Mouse (Mus musculus) telencephalon, adult 2 months (tissue): ENCODE measurements at regions not wholly inside any gene's neighbourhood (a gene's known extent, or its start where the extent isn't known, plus 50 kb on each side); places are given as distances from the start of the nearest gene placed in this dataset.

ENCODE experiments used
- DNase-seq: peaks from one replicate; pipeline ENCODE4 v3.0.0-alpha.2; 2011; ENCODE audit warnings: low read depth, low spot score

DNA sequence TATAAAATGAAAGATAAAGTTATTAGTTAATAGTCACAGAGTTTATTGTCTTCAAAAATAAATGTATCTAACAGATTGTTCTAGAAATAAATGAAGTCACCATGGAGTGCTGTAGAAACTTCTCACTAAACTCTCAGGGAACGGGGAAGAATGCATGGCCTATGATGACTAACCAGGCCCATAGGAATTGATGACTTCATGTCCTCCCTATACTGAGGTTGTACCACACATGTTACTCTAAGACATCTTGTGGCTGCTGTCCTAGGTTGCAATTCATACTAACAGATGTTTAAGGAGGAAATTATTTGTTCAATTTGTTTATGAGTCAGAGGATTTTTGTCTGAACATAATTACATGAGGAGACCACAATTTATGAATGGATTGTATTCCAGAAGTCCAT, 459.4 kb downstream of the Pros1 start:
- DNase-seq: no peak

DNA sequence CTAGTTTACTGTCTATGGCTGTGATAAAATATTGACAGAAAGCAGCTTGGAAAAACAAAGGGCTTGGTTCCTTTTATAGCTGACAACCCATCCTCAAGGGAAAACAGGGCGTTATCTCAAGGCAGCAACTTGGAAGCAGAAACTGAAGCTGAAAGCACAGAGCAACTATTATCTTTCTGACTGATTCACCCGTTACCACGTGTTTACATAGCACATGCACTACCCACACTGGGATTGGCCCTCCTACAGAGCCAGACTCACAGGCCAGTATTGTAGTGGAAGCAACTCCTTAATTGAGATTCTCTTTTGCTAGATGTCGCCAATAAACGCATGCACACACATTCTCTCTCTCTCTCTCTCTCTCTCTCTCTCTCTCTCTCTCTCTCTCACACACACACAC, 465.5 kb downstream of the Pros1 start:
- no peak for DNase-seq

GRCm38 (mm10) chr16:63351511-63352125, 497.5 kb downstream of the Pros1 start:
- no peak for DNase-seq

DNA sequence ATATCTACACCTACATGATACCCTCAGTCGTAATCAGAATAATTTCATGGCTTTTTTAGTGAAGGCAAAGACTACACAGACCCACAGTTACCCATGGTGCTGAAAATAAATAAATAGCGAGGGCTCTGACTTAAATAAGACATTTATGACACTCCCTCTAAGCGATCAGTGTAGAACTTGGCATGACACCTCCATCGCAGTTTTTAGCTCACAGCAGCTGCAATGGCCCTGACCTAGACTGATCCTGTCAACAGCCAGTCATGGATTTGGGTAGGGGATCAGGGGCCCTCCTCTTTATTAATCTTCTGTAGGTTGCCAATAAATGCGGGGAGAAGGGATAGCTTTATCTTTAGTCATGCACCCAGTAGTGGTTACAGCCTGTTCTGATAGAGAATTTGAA, 494.1 kb downstream of the Epha3 start:
- no peak for DNase-seq

- no peak for DNase-seq
Observed at GRCm38 (mm10) chr16:63371275-63371674, 492.7 kb downstream of the Epha3 start.

DNA sequence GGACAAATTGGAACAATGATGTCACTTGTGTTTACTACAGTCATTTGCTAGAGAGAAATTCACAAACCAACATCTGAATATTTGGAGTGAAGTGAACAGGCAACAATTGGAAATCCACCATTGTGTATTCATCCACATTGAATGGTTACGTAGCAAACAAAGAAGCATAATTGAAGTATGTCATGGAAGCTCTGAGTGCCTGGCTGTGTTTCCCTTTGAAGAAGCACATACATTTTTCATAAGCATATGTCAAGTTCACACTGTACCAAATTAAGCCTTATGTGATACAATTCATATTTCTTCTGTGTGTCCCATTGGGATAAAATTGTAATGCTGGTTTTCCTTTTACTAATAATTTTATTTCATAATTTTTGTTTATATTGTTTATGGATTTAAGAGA, 459.0 kb downstream of the Epha3 start:
- DNase-seq: no peak

DNA sequence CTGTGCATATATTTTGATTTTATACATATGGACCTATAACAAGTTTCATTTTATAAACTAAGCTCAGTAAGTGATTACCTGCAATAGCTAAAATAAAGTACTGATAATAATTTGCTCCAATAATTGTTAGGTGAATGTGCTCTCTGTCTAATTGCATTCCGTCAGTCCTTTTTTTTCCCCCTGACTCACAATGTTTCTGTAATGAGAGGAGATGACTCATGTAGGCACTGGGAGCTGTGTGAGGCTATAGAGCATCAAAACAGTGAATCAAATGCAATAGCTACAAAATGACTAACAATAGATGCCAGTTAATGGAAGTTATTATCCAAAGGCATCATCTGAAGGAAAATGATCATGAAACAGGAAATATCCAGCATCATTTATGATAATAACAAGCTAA, 451.3 kb downstream of the Epha3 start:
- no peak for DNase-seq

DNA sequence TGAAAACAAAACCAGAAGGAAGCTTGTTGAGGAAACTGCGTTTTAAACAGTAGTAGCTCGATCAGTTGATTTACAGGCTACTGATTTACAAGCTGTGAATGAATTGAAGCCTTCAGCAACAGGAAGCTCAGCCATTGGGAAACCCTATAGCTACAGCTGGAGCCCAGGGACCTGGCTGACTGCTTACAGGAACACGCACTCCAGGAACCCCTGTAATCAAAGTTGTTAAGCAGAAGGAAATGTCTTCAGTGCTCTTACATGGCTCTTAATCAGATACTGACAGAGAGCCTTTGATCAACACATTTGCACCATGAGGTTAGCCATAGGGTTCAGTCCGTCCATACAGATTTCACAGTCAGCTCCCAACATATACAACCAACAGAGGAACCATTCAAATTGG, 411.7 kb downstream of the Epha3 start:
- no peak for DNase-seq

DNA sequence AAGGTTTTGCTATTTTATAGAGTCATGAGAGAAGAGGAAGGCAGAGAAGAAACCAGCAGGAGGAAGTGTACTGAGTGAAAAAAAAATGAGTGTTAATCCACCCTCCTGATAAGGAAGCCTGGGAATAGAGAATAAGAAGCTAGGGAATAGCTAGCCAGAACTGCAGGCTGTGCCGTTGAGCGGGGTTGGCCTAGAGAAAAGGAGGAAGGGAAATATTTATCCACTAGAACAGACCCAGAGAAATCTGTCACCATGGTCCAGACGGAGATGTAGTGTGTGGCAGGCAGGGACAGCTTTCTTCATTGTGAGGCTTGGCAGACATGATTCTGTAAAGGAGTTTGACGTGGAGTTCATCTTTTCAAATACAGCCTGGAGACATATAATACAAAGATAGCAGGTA, 397.4 kb downstream of the Epha3 start:
- no peak for DNase-seq

DNA sequence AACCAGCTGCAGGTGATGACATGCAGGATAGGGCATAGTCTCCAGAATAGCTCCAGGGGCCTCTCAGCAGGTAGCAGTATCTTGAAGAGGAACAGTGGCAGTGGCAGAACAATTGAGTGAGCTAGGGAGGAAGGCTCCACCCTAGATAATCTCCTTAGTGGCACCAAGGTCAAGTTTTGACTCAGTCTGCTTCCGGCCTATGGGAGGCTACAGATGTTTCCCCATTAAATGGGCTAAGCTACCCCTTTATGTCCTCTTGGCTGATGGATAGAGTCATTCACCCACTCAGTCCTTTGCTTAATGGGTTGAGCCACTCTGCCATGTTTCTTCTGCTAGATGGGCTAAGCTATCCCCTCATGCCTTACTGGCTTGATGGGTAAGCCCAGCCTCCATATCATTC, 395.1 kb downstream of the Epha3 start:
- no peak for DNase-seq
